Mouse (Mus musculus) small intestine, adult 2 months (tissue): ENCODE results near the gene A530016L24Rik. TPM values are rescaled to one million over a fixed set of nuclear protein-coding genes. Genes with fewer than 3 reads are reported as not detected.
A peak's percentile ranks its signal among the peaks of the same experiment; 100 is the strongest.

Experiments used
- H3K27ac ChIP-seq: fragments of 200-500 bp; 2 replicates; pipeline ENCODE4 v1.5.1; 2012; ENCODE audit warnings: low read depth, low read length, control low read depth, inconsistent platforms; ENCODE audit not compliant: insufficient read depth
- H3K27me3 ChIP-seq: fragments of 200-500 bp; 2 replicates; pipeline ENCODE4 v1.6.1; 2012; ENCODE audit warnings: mild to moderate bottlenecking, moderate library complexity, low read length, inconsistent platforms; ENCODE audit not compliant: control insufficient read depth, insufficient read depth
- H3K36me3 ChIP-seq: fragments of 200-500 bp; 2 replicates; pipeline ENCODE4 v1.6.1; 2012; ENCODE audit warnings: mild to moderate bottlenecking, low read length, control low read depth, inconsistent platforms; ENCODE audit not compliant: control insufficient read depth, insufficient read depth
- H3K4me1 ChIP-seq: fragments of 200-500 bp; 2 replicates; pipeline ENCODE4 v1.6.1; 2012; ENCODE audit warnings: low read length, inconsistent platforms, mixed read lengths; ENCODE audit not compliant: control insufficient read depth, insufficient read depth, insufficient read length
- H3K4me3 ChIP-seq: fragments of 200-500 bp; 2 replicates; pipeline ENCODE4 v1.5.1; 2012; ENCODE audit warnings: low read depth, mild to moderate bottlenecking, control low read depth, inconsistent platforms, low read length, moderate library complexity
- CTCF ChIP-seq: fragments of 200-500 bp; IDR thresholded peaks from 2 replicates; pipeline ENCODE4 v1.5.1; 2012; ENCODE audit warnings: low read depth, mild to moderate bottlenecking, control low read depth, inconsistent platforms, low read length, moderate library complexity, mixed read lengths; ENCODE audit not compliant: insufficient replicate concordance, insufficient read length; ENCODE audit errors: extremely low read depth
- POLR2A ChIP-seq: fragments of 200-500 bp; IDR thresholded peaks from 2 replicates; pipeline ENCODE4 v1.6.1; 2012; ENCODE audit warnings: low read depth, mild to moderate bottlenecking, control low read depth, inconsistent platforms, low read length, moderate library complexity
- WGBS: fragments of 180-500 bp; shearing (Covaris S2); methylation state at CpG from one replicate; pipeline ENCODE4 v1.1.7; 2018; 5-methylcytosine and 5-hydroxymethylcytosine counted together
- polyA plus RNA-seq: library from polyadenylated mRNA; depleted of rRNA; stranded (reverse); fragments of >200 nt; gene quantifications from 2 replicates; pipeline ENCODE4 v1.2.3, GENCODE M21; 2012; rRNA removed

A530016L24Rik gene
- 0.06 and 0.75 TPM in 2 replicates for polyA plus RNA-seq

DNA sequence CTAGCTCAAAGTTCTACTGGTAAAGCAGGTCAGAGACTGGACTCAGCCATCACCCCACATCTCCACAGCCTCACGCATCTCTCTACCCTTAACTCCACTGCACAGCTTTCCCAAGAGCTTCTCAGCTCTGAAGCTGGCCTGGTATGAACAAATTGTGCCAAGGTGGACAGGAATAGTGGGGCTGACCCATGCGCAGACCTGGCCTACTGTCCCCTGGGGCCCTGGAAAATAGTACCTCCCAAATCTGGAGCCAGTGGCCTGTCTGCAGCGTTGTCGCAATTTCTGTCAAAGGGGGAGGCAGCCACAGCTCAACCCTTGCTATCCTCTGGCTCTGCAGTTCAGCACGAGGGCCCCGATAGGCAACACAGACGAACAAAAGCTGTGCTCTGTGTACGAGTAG, at the start of gene A530016L24Rik:
Gene A530016L24Rik (plus strand): TSS at position 315 of the 400 bp plus-strand sequence.
- Histone ChIP-seq H3K36me3 (no peaks in the 10 kb centered on the region), H3K4me3 (no peak within 1 kb of the TSS), H3K27ac (no peak within 1 kb of the TSS), H3K4me1 (no peaks in the 10 kb centered on the region), H3K27me3 (no peaks in the 10 kb centered on the region)
- TF ChIP-seq CTCF (no peak), POLR2A (no peak)
- 87% methylated on average over 8 of the region's 8 CpGs for WGBS

DNA sequence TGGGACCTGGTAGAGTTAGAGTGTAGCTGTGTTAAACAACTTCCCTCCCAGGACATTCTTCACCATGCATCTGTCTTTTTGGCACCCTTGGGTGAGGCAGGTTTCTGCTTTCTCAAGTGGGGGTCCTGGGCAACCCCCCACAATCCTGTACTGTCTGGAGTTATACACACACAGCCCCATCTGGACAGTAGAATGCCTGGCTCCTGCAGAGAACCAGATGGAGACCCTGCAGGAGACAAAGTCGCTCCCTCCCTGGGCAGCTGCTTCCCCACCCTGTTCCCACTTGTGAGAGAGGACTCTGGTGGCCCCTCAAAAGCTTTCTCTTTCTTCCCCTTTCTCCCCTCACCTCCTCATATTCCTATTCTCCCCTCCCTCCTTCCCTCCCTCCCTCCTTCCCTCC, 49.3 kb upstream of the A530016L24Rik start:
- WGBS: 50% methylated on average over 1 of the region's 1 CpGs
- Histone ChIP-seq H3K27me3 (no peaks in the 10 kb centered on the region), H3K4me1 (no peaks in the 10 kb centered on the region), H3K4me3 (no peak overlapping the region), H3K27ac (no peak overlapping the region), H3K36me3 (no peaks in the 10 kb centered on the region)
- no peak for TF ChIP-seq POLR2A
- TF ChIP-seq CTCF: no peak

DNA sequence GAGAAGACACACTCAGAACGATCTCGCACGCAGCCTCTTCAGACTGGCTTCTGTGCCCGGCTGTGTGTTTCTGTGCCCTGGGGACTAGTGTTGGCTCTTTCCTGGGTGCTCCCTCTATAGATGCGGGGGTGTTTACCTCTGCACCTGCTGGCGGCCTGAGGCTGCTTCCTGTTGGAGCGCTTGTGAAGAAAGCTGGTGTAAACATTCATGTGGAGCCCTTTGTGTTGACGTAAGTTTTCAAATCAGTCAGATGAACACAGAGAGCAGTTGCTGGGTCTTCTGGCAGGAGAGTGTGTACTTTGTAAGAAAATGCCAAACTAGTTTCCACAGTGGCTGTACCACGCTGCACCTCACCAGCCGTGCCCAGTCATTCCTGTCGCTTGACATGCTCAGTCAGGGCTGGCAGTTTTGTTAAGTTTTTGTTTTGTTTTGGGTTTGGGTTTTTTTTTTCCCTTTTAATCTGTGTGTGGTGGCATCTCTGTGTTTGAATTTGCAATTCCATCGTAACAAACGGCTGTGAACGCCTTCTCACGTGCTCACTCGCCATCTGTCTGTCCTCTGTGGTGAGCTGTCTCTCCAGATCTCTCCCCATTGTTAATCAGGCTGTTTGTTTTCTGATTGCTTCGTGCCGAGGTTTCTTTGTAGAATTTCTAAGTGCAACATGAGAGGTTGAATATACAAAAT, 40.0 kb upstream of the A530016L24Rik start:
- Histone ChIP-seq H3K27ac (no peak overlapping the region), H3K4me3 (no peak overlapping the region), H3K27me3 (no peaks in the 10 kb centered on the region), H3K36me3 (no peaks in the 10 kb centered on the region), H3K4me1 (no peaks in the 10 kb centered on the region)
- no peak for TF ChIP-seq CTCF
- no peak for TF ChIP-seq POLR2A
- WGBS: 45% methylated on average over 18 of the region's 18 CpGs

DNA sequence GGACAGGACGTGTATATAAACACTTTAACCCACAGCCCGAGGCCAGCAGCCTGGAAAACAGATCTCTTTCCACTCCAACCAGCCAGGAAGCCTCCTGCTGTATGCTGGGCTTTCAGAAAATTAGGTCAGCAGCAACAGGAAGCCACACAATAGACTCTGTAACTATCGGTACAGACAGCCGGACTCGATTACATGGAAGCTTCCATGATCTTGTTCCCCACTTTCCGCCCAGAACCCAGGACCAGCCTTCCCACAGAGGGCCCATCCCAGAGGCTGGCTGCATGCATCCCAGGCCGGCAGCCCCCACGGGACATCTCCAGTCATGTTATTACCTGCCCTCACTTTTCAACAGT, 39.4 kb upstream of the A530016L24Rik start:
- Histone ChIP-seq H3K27ac (no peak overlapping the region), H3K4me3 (no peak overlapping the region), H3K27me3 (no peaks in the 10 kb centered on the region), H3K4me1 (no peaks in the 10 kb centered on the region), H3K36me3 (no peaks in the 10 kb centered on the region)
- 61% methylated on average over 8 of the region's 8 CpGs for WGBS
- TF ChIP-seq CTCF (no peak), POLR2A (no peak)

DNA sequence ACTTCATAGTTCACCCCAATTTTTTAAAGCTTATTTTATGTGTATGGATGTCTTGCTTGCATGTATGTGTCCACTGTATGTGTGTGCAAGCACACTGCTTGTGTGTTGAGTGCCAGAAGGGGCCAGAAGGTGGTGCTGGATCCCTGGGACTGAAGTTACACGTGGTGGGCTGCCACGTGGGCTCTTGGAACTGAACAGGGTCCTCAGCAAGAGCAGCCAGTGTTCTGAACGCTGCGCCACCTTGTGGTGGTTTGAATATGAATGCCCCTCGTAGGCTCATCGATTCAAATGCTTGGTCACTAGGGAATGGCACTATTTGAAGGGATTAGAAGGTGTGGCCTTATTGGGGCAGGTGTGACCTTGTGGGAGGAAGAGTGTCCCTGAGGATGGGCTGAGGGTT, 38.4 kb upstream of the A530016L24Rik start:
- no peaks in the 10 kb centered on the region for H3K36me3 ChIP-seq
- no peaks in the 10 kb centered on the region for H3K27me3 ChIP-seq
- H3K4me3 ChIP-seq: no peak overlapping the region
- 19% methylated on average over 6 of the region's 6 CpGs for WGBS
- peak; percentile 48; the same call in 1 of the 2 replicates for TF ChIP-seq CTCF
- TF ChIP-seq POLR2A: no peak
- H3K27ac ChIP-seq: no peak overlapping the region
- no peaks in the 10 kb centered on the region for H3K4me1 ChIP-seq

DNA sequence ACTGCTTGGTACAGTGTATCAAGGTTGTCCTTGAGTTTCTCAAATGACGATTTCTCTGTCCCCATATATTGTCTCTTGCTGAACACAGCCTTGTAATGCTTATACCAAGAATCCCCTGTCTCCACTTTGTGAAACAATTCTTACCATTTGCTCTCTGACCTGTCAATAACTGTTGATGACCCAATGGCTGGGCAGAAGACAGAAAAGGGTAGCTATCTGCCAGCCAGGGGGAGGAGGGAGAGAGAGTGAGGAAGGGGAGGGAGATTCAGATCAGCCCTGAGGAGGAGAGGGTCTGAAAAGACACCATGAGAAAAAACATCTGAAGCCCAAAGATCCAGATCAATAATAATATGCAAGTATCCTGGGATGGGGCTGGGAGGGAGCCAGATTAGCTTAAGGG, 37.9 kb upstream of the A530016L24Rik start:
- 68% methylated on average over 1 of the region's 1 CpGs for WGBS
- H3K4me1 ChIP-seq: no peaks in the 10 kb centered on the region
- no peak overlapping the region for H3K4me3 ChIP-seq

DNA sequence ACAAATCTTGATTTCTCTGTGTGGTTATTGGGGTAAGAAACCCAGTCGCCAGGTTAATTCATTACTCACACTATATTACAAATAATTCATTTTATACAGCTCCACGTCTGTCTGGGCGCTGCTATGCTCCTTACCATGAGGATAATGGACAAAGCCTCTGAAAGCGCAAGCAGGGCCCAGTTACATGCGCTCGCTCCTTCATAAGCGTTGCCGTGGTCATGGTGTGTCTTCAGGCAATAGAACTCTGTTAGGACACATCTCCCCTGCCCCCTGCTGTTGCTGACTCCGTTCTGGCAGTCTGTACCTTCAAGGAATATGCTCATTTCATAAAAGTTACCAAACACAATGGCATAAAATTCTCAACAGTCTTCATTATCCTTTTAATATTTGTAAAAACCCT, 37.4 kb upstream of the A530016L24Rik start:
- H3K27me3 ChIP-seq: no peaks in the 10 kb centered on the region
- no peak overlapping the region for H3K27ac ChIP-seq
- TF ChIP-seq CTCF: no peak
- TF ChIP-seq POLR2A: no peak
- WGBS: 89% methylated on average over 9 of the region's 9 CpGs
- no peak overlapping the region for H3K4me3 ChIP-seq
- H3K4me1 ChIP-seq: no peaks in the 10 kb centered on the region
- no peaks in the 10 kb centered on the region for H3K36me3 ChIP-seq

More for the DNA sequence above, 37.9 kb upstream of the A530016L24Rik start:
- Histone ChIP-seq H3K36me3 (no peaks in the 10 kb centered on the region), H3K27ac (no peak overlapping the region), H3K27me3 (no peaks in the 10 kb centered on the region)
- no peak for TF ChIP-seq POLR2A
- TF ChIP-seq CTCF: no peak
